Mouse (Mus musculus) ES-E14 (cell line): ENCODE data around the gene Olfr344. TPM values are rescaled to one million over a fixed set of nuclear protein-coding genes. Genes with fewer than 3 reads are reported as not detected.

Experiments
- total RNA-seq: library from RNA; depleted of rRNA; stranded (reverse); fragments of 300-350 nt; gene quantifications from 2 replicates; pipeline ENCODE4 v1.2.3, GENCODE M21; 2012; rRNA removed

Olfr344 gene
- total RNA-seq, 1 experiment = not detected

Other genes with a start within 250 kb of the Olfr344 start
- not detected in 2 replicates for gene Olfr338, start 193.1 kb upstream of the Olfr344 start, total RNA-seq
- gene Olfr339, start 147.7 kb upstream of the Olfr344 start, total RNA-seq = not detected in 2 replicates
- gene Olfr340, start 114.1 kb upstream of the Olfr344 start, total RNA-seq = 0.69 TPM in 1 of 2 replicates, not detected in the other
- not detected in 2 replicates for gene Olfr341, start 84.2 kb upstream of the Olfr344 start, total RNA-seq
- not detected in 2 replicates for gene Olfr342, start 41.7 kb upstream of the Olfr344 start, total RNA-seq
- gene Olfr345, start 73.4 kb downstream of the Olfr344 start, total RNA-seq = not detected in 2 replicates
- gene Olfr346, start 119.1 kb downstream of the Olfr344 start, total RNA-seq = not detected in 2 replicates
- gene Olfr347, start 165.2 kb downstream of the Olfr344 start, total RNA-seq = not detected in 2 replicates
- gene Olfr348, start 217.6 kb downstream of the Olfr344 start, total RNA-seq = not detected in 2 replicates
- gene Olfr50, start 223.9 kb downstream of the Olfr344 start, total RNA-seq = not detected in 2 replicates